Mouse (Mus musculus): ENCODE measurements around the gene Hcrtr1. TPM values are rescaled to one million over a fixed set of nuclear protein-coding genes. Genes with fewer than 3 reads are reported as not detected.

Gene Hcrtr1
- polyA plus RNA-seq, 1 experiment from 2014 or later = 0.32 TPM

Other genes starting within 250 kb of the Hcrtr1 start
- not detected in 2 replicates for gene Spocd1, start 210.1 kb downstream of the Hcrtr1 start, polyA plus RNA-seq (2016; fragmentation: Nextera tagmentation; extraction: Ambion mirVana)
- gene Adgrb2, start 154.5 kb downstream of the Hcrtr1 start, polyA plus RNA-seq (2016; fragmentation: Nextera tagmentation; extraction: Ambion mirVana) = 0.84 and 1.4 TPM in 2 replicates
- gene Col16a1, start 91.5 kb downstream of the Hcrtr1 start, polyA plus RNA-seq (2016; fragmentation: Nextera tagmentation; extraction: Ambion mirVana) = 2.3 and 2.4 TPM in 2 replicates
- gene Pef1, start 36.8 kb downstream of the Hcrtr1 start, polyA plus RNA-seq (2016; fragmentation: Nextera tagmentation; extraction: Ambion mirVana) = 69.8 and 70.4 TPM in 2 replicates
- gene Tinagl1, start 35.8 kb upstream of the Hcrtr1 start, polyA plus RNA-seq (2016; fragmentation: Nextera tagmentation; extraction: Ambion mirVana) = 7.2 and 7.6 TPM in 2 replicates
- not detected in 2 replicates for gene Gm853, start 83.0 kb upstream of the Hcrtr1 start, polyA plus RNA-seq (2016; fragmentation: Nextera tagmentation; extraction: Ambion mirVana)
- 53.3 and 63.2 TPM in 2 replicates for gene Serinc2, start 139.8 kb upstream of the Hcrtr1 start, polyA plus RNA-seq (2016; fragmentation: Nextera tagmentation; extraction: Ambion mirVana)
- gene Fabp3, start 169.2 kb upstream of the Hcrtr1 start, polyA plus RNA-seq (2016; fragmentation: Nextera tagmentation; extraction: Ambion mirVana) = 16.2 and 18.8 TPM in 2 replicates
- not detected in 2 replicates for gene Gm10570, start 169.3 kb upstream of the Hcrtr1 start, polyA plus RNA-seq (2016; fragmentation: Nextera tagmentation; extraction: Ambion mirVana)
- 68.8 and 72.4 TPM in 2 replicates for gene Zcchc17, start 220.6 kb upstream of the Hcrtr1 start, polyA plus RNA-seq (2016; fragmentation: Nextera tagmentation; extraction: Ambion mirVana)
- 233 and 235 TPM in 2 replicates for gene Snrnp40, start 220.8 kb upstream of the Hcrtr1 start, polyA plus RNA-seq (2016; fragmentation: Nextera tagmentation; extraction: Ambion mirVana)